20 mouse cellular contexts compared by ENCODE assay signal in the genomic region with DNA sequence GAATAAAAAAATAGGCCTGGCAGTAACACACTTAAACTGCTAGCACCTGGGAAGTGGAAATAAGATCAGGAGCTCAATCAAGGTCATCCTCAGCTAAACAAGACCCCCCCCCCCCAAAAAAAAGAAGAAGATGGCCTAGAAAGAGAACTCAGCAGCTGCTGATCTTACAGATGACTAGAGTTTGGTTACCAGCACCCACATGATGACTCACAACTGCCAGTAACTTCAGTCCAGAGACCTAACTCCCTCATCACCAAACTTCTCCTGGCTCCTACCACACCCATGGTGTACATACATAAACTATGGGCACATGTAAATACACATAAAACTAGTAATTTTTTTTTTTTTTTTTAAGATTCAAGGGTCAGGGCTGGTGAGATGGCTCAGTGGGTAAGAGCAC. TPM values are rescaled to one million over a fixed set of nuclear protein-coding genes. Genes with fewer than 3 reads are reported as not detected.
A peak's percentile ranks its signal among the peaks of the same experiment; 100 is the strongest.
DNase-seq lines count a peak whose midpoint lies in the region; ATAC-seq and TF ChIP-seq lines count a peak whose summit lies in the region.
"Had no signal": no experiment of that assay in that cellular context is flagged by ENCODE, and none has a peak within 500 bp of the region (broad histone marks: within the 10 kb centered on the region; RNA-seq: fewer than 3 reads in every experiment).

No protein-coding gene starts in this region.

- H3K27me3 ChIP-seq in liver, postnatal 0 days (ENCODE audit: insufficient read depth, low read length): no peaks in the 10 kb centered on the region
- no peaks in the 10 kb centered on the region for H3K27me3 ChIP-seq in liver, embryonic 11.5 days (replicated peaks; ENCODE audit: control insufficient read depth, insufficient read depth, low read length)
- no peaks in the 10 kb centered on the region for H3K27me3 ChIP-seq in ES-Bruce4 (ENCODE audit: control insufficient read depth, insufficient read depth, low read length, poor library complexity, severe bottlenecking)
- H3K27me3 ChIP-seq in splenic B cell, adult 2 months (ENCODE audit: control insufficient read depth, insufficient read depth, low read length, poor library complexity, severe bottlenecking): no peaks in the 10 kb centered on the region
- H3K27me3 ChIP-seq: embryonic facial prominence, embryonic 12.5 days; forebrain, embryonic 13.5 days; forebrain, embryonic 15.5 days; Patski had no signal

- no peak for ATAC-seq in liver, postnatal 0 days
- ATAC-seq in liver, embryonic 11.5 days (replicated peaks; ENCODE audit: low FRiP score): no peak
- ATAC-seq: activated CD4-positive, CD25-positive, alpha-beta regulatory T cell, adult 4 months; forebrain, embryonic 13.5 days; forebrain, embryonic 15.5 days; forebrain, postnatal 0 days; Patski had no signal

- no peak overlapping the region for H3K27ac ChIP-seq in liver, postnatal 0 days (ENCODE audit: low read depth)
- H3K27ac ChIP-seq in liver, embryonic 11.5 days (ENCODE audit: low read depth, low read length): no peak overlapping the region
- H3K27ac ChIP-seq in ES-Bruce4 (ENCODE audit: insufficient read depth, low read length): no peak overlapping the region
- H3K27ac ChIP-seq: embryonic facial prominence, embryonic 10.5 days; embryonic facial prominence, embryonic 12.5 days; forebrain, embryonic 13.5 days; forebrain, embryonic 15.5 days had no signal

- TF ChIP-seq POLR2A in ES-Bruce4 (IDR thresholded peaks at IDR 0.05; ENCODE audit: insufficient read depth, low read length): no peak

- H3K9me3 ChIP-seq in liver, postnatal 0 days (ENCODE audit: low read length): no peaks in the 10 kb centered on the region
- no peaks in the 10 kb centered on the region for H3K9me3 ChIP-seq in liver, embryonic 11.5 days (ENCODE audit: control insufficient read depth, low read length)
- H3K9me3 ChIP-seq in ES-Bruce4 (replicated peaks; ENCODE audit: control insufficient read depth, insufficient read depth, low read length, poor library complexity, severe bottlenecking): no peaks in the 10 kb centered on the region
- H3K9me3 ChIP-seq: embryonic facial prominence, embryonic 10.5 days; embryonic facial prominence, embryonic 12.5 days; forebrain, embryonic 13.5 days; forebrain, embryonic 15.5 days had no signal

- peaks cover 13% of the 10 kb centered on the region for H3K4me1 ChIP-seq in liver, postnatal 0 days (ENCODE audit: insufficient read depth)
- peaks cover 13% of the 10 kb centered on the region for H3K4me1 ChIP-seq in liver, embryonic 11.5 days (replicated peaks; ENCODE audit: control insufficient read depth, insufficient read depth, low read length)
- H3K4me1 ChIP-seq in ES-Bruce4 (ENCODE audit: control insufficient read depth, insufficient read depth, low read length): no peaks in the 10 kb centered on the region

- TF ChIP-seq CTCF in liver, postnatal 0 days (IDR thresholded peaks at IDR 0.05; ENCODE audit: low read depth): no peak
- no peak for TF ChIP-seq CTCF in ES-Bruce4 (IDR thresholded peaks at IDR 0.05; ENCODE audit: low read depth, low read length)

- no peak for DNase-seq in liver, postnatal 0 days
- DNase-seq in liver, embryonic 11.5 days (ENCODE audit: low spot score): no peak
- DNase-seq in splenic B cell, adult 2 months (ENCODE audit: low read depth, low spot score): peak; percentile 21
- no peak for DNase-seq in kidney, adult 18-20 months
- DNase-seq in ovary, adult 18-20 months (ENCODE audit: low spot score): no peak
- DNase-seq: adrenal gland, adult 8-10 months; adrenal gland, postnatal 14 days; adrenal gland, postnatal 36 days; cerebellum, adult 11-12 months; cerebellum, adult 9-10 months; cerebellum, postnatal 10 days; cerebellum, postnatal 25 days; forebrain, postnatal 0 days had no signal

- H3K36me3 ChIP-seq in liver, postnatal 0 days (replicated peaks; ENCODE audit: insufficient read depth, low read length): no peaks in the 10 kb centered on the region
- no peaks in the 10 kb centered on the region for H3K36me3 ChIP-seq in liver, embryonic 11.5 days (ENCODE audit: control insufficient read depth, insufficient read depth, low read length)
- no peaks in the 10 kb centered on the region for H3K36me3 ChIP-seq in ES-Bruce4 (ENCODE audit: control insufficient read depth, insufficient read depth, low read length, poor library complexity, severe bottlenecking)
- H3K36me3 ChIP-seq in splenic B cell, adult 2 months (ENCODE audit: control insufficient read depth, insufficient read depth, low read length, poor library complexity, severe bottlenecking): no peaks in the 10 kb centered on the region
- H3K36me3 ChIP-seq: embryonic facial prominence, embryonic 10.5 days; embryonic facial prominence, embryonic 12.5 days; forebrain, embryonic 15.5 days had no signal

- no peak overlapping the region for H3K9ac ChIP-seq in liver, postnatal 0 days (replicated peaks)
- no peak overlapping the region for H3K9ac ChIP-seq in liver, embryonic 11.5 days (ENCODE audit: low read depth, low read length)
- H3K9ac ChIP-seq in ES-Bruce4 (ENCODE audit: low read depth, poor library complexity, severe bottlenecking): 0 out of 2 replicates have a peak overlapping the region, but pooled peaks have one; percentile 45
- H3K9ac ChIP-seq: embryonic facial prominence, embryonic 12.5 days; forebrain, embryonic 13.5 days; forebrain, embryonic 15.5 days; forebrain, postnatal 0 days had no signal

- H3K4me3 ChIP-seq in liver, postnatal 0 days (ENCODE audit: low read depth, low read length): no peak overlapping the region
- H3K4me3 ChIP-seq in liver, embryonic 11.5 days (ENCODE audit: low read depth, low read length): no peak overlapping the region
- H3K4me3 ChIP-seq in ES-Bruce4 (ENCODE audit: low read depth, low read length): no peak overlapping the region
- H3K4me3 ChIP-seq: embryonic facial prominence, embryonic 10.5 days; embryonic facial prominence, embryonic 12.5 days; forebrain, embryonic 13.5 days; forebrain, embryonic 15.5 days had no signal

- no peak for TF ChIP-seq EP300 in liver, postnatal 0 days (IDR thresholded peaks at IDR 0.05; ENCODE audit: low read depth)
- TF ChIP-seq EP300 in ES-Bruce4 (IDR thresholded peaks at IDR 0.05; ENCODE audit: insufficient read depth, low read depth, low read length): no peak

- H3K4me2 ChIP-seq in liver, postnatal 0 days (ENCODE audit: low read depth, low read length): 0 out of 2 replicates have a peak overlapping the region, but pooled peaks have one; percentile 3
- H3K4me2 ChIP-seq in liver, embryonic 11.5 days: no peak overlapping the region
- H3K4me2 ChIP-seq: embryonic facial prominence, embryonic 12.5 days; forebrain, embryonic 13.5 days; forebrain, embryonic 15.5 days had no signal

RNA-seq across cellular contexts. Expression of a gene that starts 3.1 kb away (rescaled TPM):
- polyA plus RNA-seq in liver, postnatal 0 days (2015; fragmentation: Nextera tagmentation; extraction: Ambion mirVana): 3.5 and 4.0 TPM in 2 replicates
- polyA plus RNA-seq in liver, embryonic 11.5 days (2014; fragmentation: Nextera tagmentation; extraction: Ambion mirVana): 14.2 and 14.9 TPM in 2 replicates
- 87.1 and 90.8 TPM in 2 replicates for polyA plus RNA-seq in ES-Bruce4 (2011; ENCODE audit: insufficient read depth, insufficient read length, low read depth, missing spikeins)
